Mouse (Mus musculus) forebrain, embryonic 10.5 days (tissue): Measurements from ENCODE around the gene Arf4. TPM values are rescaled to one million over a fixed set of nuclear protein-coding genes. Genes with fewer than 3 reads are reported as not detected.

Source experiments
- microRNA-seq: library from miRNA; unstranded; fragments of <30 nt; microRNA quantifications from one replicate; pipeline ENCODE4, GENCODE M21; 2017
- polyA plus RNA-seq: library from polyadenylated mRNA; unstranded; fragments of >200 nt; fragmentation: Nextera tagmentation; extraction: Ambion mirVana; gene quantifications from 2 replicates; pipeline ENCODE4 v1.2.1, GENCODE M21; 2016

Arf4 gene
- polyA plus RNA-seq, 1 experiment from 2014 or later = 472 TPM

Small RNAs within 50 kb of the gene (microRNA-seq; reads per million reads assigned to microRNA genes)
- 0.90 reads per million for gene Mir7672

Other genes starting within 250 kb of the Arf4 start
- gene Slmap, start 103.1 kb upstream of the Arf4 start, polyA plus RNA-seq = 14.0 and 15.0 TPM in 2 replicates
- gene Dennd6a, start 64.2 kb upstream of the Arf4 start, polyA plus RNA-seq = 30.5 and 31.2 TPM in 2 replicates
- 11.4 and 11.8 TPM in 2 replicates for gene Pde12, start 31.8 kb downstream of the Arf4 start, polyA plus RNA-seq
- not detected in 2 replicates for gene Dnah12, start 55.2 kb downstream of the Arf4 start, polyA plus RNA-seq